Mouse (Mus musculus): ENCODE results near the gene Reps2.

Gene Reps2

DNA sequence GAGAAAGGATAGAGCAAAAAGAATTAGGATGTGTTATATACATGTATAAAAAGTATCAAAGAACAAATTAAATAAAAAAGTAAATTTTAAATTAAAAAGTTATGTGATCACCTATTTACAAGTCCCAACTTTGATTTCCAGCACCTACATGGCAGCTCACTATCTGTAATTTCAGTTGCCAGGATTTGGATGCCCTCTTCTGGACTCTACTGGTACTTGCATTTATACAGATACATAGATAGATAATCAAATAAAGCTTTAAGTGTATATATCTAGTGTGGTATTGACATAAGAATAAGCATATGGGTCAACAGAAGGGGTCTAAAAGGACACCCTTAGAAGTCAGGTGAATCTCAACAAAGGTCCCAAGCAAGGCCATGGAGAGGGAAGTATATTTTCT lies 155.7 kb downstream of the Reps2 start:
- no peak for DNase-seq

DNA sequence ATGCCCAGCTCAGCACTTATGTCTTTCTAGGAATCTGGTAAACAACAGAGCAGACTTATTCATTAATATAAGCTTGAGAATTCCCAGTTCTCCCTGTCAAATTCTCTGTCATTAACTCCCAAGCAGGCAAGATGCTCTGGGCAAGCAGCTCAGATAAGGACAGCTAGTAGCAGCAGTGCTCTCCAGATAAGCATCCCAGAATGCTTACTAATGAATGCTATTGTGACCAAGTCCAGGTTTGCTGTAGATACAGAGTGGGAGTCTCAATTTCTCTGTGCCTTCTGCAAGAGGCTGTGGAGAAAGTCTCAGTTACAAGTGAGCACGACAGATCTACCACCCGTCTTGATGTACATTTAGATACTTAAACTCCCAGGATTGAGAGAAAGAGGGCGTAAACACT lies 173.2 kb downstream of the Reps2 start:
- no peak for DNase-seq

DNA sequence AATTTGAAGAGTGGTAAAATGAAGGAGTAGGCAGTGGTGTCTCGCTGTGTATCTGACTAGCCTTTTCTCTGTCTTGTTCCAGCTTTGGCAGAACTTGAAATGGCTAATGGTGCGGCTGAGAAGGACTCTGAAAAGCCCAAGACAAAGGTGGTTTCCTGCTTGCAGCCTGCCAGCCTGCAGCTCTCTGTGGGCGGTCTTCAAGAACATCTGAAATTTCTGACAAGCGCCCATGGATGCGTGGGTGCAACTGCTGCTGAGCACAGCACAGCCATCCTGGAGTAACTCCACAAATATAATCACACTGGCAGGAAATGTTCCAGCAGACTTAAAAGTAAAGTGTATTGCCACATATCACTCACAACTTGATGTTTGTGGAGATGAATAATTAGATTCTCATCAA lies 181.3 kb downstream of the Reps2 start:
- DNase-seq: no peak

DNA sequence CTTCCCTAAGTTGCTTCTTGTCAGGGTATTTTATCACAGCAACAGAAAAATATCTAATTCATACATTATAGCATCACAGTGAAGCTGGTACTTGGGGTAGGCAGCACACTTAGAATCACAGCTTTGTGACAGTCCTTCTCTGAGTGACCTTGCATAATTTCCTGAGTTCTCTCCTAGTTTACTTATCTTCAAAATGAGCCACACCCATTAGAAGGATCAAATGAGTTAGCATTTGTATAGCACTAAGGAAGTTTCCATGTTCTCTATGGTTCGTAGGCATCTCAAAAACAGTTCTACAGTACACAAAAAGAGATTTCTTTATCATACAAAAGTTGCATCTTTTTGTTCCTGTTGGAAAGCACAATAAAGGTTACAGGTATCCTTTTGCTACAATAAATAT lies 187.0 kb downstream of the Reps2 start:
- no peak for DNase-seq

DNA sequence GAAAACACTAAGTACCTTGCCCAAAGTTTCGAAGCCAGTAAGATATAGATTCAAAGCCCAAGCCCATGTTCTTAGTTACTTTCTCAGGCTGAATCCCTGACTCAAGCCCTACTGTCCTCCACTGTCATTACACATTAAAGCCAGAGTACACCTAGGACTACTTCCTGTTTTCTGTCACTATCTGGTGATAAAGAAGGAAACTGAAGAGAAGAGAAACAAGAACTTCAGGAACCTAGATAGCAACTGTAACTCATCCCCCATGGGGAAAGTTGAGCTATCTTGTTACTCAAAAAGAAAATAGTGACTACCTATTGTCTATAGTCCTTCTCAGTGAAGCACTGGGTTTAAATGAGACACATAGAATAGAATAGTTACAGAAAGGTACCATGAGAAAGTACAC lies 188.1 kb downstream of the Reps2 start:
- DNase-seq: no peak

DNA sequence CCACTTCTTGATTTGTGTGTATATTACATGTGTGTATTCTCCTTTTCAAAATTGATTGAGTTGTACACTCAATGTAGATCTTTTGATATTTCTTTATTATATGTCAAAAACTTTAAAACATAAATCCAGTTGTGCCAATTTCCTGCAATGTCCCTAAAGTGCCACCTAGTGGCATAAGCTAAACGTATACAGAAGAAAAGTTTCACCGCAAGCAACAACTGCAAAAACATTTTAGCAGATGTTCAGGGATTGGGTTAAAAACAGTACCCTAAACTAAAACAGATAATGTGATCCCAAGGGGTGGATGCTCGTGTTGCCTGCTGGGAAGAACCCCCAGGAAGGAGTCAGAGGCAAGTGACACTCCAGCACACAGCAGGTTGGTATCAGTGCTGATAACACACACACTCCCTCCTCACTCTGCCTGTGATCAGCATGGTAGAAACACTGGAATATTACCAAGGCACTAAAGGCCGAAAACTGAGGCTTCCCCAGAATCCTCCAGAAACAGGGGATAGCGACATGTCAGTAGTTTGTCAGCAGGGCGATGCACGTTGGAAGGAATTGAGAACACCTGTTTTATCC lies 189.5 kb downstream of the Reps2 start:
- DNase-seq: no peak

DNA sequence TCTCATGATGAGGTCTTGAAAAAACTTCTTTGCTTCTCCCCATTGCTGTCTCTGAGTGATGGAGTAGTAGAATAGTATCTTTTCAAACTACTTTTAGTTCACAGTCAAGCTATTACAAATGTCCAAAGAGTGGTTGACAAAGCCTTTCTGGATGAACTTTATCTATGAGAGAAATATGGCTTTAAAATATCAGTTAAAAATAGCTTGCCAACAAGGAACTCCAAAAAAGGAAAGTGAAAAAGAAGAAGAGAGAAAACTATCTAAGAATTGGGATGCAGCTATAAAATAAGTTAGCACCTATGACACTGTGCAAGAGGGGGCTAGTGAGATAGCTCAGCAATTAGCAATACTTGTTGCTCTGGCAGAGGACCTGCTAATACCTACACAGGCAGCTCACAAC lies 190.8 kb downstream of the Reps2 start:
- DNase-seq: no peak

DNA sequence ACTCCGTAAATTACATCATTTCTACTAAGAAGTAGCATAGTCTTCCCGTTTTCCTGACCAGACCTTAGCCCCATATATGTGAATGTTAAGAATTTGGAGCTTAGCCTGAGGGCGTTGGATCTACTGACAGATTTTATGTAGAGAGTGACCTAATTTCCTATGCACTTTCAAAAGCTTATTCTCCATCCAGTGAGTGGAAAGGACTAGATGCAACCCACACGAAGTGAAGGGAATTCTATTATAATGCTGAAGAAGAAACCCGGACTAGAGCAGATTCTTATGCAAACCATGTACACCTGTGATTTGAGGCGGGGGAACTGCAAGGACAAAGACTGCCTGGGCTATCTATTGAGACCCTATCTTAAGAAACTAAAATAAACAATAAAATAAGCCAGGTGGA lies 195.5 kb downstream of the Reps2 start:
- no peak for DNase-seq

DNA sequence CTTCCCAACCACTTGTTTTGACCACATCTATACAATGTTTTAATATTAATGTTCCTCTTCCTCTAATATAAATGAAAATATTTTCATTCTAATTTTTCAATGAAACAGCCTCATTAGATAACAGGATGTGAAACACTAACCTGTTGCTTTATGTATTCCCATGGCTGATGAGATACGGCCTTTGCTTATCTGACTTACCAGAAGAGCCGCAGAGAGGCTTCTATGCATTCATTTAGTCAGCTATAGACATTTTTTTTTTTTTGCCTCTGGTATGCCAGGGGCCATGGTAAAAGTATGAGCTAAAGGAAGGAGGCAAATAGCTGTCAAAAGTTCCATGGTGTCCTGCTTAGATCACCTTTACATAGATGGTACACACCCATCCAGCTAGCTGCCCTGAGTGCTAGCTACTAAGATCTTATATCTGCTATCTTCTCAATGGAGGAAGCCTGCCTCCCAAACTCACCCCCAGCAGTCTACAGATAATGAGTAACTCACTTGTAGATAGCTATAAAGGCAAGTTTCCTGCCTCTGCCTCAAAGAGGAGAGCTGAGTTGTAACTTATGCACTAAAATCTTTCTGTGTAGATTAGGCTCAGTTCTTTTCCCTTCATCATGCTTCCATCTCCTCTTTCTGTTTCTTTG lies 196.7 kb downstream of the Reps2 start:
- no peak for DNase-seq

DNA sequence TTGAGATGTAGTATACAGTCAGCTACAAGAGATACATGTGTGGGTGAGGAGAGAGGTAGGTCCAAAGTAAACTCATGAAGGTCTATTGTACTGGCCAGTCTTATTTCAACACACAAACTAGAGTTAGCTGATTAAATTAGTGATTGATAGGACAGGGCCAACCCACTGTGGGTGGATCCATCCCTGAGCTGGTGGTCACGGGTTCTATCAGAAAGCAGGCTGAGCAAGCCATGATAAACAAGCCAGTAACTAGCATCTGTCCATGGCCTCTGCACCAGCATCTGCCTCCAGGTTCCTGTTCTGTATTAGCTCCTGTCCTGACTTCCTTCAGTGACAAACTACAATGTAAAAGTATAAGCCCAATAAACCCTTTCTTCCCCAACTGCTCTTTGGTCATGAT lies 200.1 kb downstream of the Reps2 start:
- no peak for DNase-seq

DNA sequence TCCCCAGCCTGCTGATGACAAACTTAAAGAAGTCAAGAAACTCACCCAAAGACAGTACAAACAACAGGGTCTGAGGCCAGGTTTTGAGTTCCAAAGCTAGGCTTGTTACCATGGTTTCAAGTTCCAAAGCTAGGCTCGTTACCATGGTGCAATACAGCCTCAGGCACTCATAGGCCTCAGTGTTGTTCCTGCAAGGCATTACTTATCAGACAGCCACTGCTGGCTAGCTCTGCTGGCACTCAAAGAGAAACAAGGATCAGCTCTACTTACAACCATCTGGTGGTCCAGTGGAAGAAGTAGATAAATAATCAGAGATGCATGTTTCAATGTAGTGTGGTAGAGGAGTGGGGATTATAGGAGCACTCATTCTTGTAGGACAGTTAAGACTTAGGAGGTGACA lies 200.5 kb downstream of the Reps2 start:
- DNase-seq: no peak

DNA sequence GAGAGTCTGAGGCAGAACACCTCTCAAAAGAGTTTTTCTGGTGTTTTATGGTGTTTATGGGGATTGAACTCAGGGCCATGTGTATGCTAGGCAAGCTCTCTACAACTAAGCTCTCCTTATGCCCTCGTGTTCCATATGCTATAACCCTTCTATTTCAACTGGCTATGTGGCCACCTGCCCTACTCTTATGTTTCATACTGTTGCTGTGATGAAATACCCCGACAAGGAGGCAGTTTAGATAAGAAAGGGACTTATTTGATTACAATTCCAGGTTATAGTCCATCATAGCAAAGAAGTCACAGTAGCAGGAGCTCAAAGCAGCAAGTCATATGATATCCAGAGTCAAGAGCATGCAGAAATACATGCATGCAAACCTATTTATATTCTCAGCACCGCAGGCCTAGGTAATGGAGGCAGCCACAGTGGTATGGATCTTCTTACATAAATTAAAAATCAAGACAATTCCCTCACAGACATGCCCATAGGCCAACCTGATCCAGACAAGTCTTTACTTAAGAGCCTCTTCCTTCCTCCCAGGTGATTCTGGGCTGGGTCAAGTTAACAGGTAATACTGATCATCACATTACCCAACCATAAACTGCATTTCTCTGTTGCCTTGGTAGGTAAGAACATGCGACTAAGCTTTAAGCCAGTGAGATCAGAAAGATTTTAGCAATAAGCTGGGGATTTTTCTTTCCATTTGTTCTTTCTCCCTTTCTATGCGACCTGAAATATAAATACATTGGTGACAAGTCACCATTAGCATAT lies 210.5 kb downstream of the Reps2 start:
- DNase-seq: no peak

DNA sequence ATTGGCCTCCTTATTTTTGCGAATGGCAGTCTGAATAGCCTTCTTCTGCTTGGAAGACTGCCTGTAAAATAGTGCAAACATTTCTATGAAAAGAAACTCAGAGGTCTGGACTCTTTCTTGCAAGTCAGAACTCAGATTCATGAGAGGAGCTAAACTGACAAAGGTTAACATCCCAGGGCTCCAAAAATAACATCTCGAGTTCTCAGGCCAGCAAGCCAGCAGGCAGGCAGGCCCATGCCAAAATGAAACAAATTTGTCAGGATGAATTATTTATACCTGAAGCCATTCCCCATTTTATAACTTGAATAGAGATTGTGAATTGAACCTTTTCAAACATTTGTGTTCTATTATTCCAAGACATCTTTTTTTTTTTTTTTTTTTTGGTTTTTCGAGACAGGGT lies 215.8 kb downstream of the Reps2 start:
- DNase-seq: no peak

DNA sequence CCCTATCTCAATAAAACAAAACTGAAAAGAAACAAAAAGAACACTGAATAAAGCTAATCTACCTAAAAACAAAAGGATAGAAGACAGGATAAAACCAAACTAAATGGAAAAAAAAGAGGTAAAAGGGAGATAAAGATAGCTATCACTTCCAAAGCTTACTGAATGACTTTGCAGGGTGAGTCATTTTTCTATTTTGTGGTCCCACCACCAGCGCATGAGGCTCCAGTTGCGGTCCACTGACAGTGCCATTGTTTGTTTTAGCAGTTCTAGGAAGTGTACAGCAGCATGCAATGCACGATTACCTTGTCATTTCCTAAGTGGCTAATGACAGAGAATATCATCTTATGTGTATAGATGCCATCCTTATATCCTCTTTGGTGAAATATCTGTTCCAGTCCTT lies 224.0 kb downstream of the Reps2 start:
- DNase-seq: no peak

DNA sequence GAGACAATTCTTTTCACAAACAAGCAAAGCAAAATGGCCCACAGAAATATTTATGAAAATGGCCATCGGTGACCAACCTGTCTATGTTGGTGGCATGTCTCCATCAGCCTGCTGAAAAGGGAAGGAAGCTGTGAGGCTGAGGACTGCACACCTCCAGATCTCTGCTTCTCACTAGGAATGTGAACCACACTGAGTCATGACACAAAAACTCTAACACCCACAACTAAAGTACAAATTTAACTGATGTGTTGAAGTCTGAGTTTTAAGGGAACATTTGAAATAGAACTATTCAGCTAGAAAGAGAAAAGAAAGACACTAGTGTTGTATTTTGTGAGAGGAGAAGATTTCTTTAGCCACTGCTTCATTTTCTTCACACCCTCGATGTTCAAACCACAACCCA lies 230.3 kb downstream of the Reps2 start:
- no peak for DNase-seq

DNA sequence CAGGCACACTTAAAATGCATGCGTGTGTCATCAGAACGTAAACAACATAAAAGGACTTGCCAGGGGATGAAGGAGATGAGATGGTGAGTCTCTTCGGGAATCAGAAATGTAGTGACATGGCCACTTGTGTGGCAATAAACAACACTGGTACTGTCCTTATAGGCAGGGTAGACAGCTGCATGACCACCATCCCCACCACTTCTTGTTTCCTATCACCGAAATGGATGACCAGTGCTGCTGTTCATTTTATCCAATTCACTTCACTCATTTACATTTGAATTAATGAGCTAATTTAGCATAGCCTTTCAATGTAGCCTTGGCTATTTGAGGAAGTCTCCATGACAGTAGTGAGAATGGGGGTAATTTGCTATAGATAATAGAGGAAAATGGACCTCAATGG lies 236.2 kb downstream of the Reps2 start:
- DNase-seq: no peak

DNA sequence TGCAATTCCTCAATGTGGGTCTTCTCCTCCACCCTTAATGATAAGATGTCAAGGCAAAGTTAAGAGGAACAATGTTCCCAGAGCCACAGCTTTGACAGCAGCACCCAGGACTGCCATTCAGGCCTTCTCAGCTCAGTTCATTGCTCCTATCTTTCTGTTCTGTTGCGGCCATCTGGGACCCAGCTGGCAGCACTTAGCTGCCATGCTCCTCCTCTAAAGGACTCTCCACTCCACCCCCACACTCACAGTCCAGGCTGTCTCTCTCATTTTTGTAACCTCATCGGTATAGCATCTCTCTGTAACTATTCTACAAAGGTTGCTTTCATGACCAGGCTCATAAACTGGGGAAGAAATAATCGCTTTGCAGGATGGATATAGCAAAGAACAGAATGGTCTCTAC lies 241.0 kb downstream of the Reps2 start:
- peak; percentile 29 for DNase-seq

DNA sequence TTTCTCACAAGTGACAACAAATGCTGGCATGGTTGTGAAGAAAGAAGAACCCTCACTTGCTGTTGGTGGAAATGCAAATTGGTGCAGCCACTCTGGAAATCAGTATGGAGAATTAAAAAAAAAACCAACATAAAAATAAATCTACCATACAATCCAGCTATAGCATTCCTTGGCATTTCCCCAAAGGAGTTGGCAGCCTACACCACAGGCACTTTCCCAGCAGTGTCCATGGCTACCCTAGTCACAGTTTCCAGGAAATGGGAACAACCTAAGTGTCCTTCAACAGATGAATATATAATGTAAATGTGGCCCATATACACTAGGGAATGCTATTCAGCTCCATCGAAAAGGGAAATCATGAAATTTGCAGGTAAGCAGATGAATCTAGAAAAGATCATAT lies 262.7 kb downstream of the Reps2 start:
- DNase-seq: no peak

DNA sequence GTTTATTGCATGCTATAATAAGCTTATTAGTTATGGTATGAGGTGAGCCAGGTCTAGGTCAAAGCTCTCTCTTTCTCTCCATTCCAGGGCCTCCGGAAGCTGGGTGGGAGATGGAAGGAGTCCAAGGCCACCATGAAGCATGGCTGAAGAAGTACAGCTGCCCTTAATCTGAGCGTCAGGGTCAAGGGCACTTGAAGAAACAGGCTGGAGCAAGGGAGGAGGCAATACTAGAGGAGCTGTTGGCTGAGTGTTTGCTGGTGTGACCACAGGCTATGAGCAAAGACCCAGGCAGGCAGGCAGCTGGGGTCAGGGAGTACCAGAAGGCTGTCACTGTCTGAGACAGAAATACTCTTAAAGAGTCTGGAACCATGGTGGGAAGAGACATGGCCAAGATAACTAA lies 280.2 kb downstream of the Reps2 start:
- peak; percentile 68 for DNase-seq

All from lung, postnatal 10 days (tissue).